Mouse (Mus musculus): ENCODE measurements around the gene Tmprss13.

The Tmprss13 gene

GRCm38 (mm10) chr9:45311858-45312257 is 7.0 kb upstream of the Tmprss13 start:
- no peaks in the 10 kb centered on the region for H3K27me3 ChIP-seq (ENCODE audit: control insufficient read depth, insufficient read depth, low read length, poor library complexity, severe bottlenecking)
- DNase-seq (ENCODE audit: low read depth, low spot score), result no peak
- no peaks in the 10 kb centered on the region for H3K36me3 ChIP-seq (ENCODE audit: control insufficient read depth, insufficient read depth, low read length, poor library complexity, severe bottlenecking)

GRCm38 (mm10) chr9:45313913-45314312 is 5.0 kb upstream of the Tmprss13 start:
- DNase-seq (ENCODE audit: low read depth, low spot score), result no peak
- Histone ChIP-seq H3K36me3 (ENCODE audit: control insufficient read depth, insufficient read depth, low read length, poor library complexity, severe bottlenecking) (no peaks in the 10 kb centered on the region), H3K27me3 (ENCODE audit: control insufficient read depth, insufficient read depth, low read length, poor library complexity, severe bottlenecking) (no peaks in the 10 kb centered on the region)

- DNase-seq (ENCODE audit: low read depth, low spot score), result no peak
- no peaks in the 10 kb centered on the region for H3K27me3 ChIP-seq (ENCODE audit: control insufficient read depth, insufficient read depth, low read length, poor library complexity, severe bottlenecking)
Measured at GRCm38 (mm10) chr9:45317635-45318034, 1.3 kb upstream of the Tmprss13 start.

GRCm38 (mm10) chr9:45321465-45321864 is 2.6 kb downstream of the Tmprss13 start:
- H3K27me3 ChIP-seq (ENCODE audit: control insufficient read depth, insufficient read depth, low read length, poor library complexity, severe bottlenecking), result no peaks in the 10 kb centered on the region
- H3K36me3 ChIP-seq (ENCODE audit: control insufficient read depth, insufficient read depth, low read length, poor library complexity, severe bottlenecking), result no peaks in the 10 kb centered on the region
- DNase-seq (ENCODE audit: low read depth, low spot score), result no peak

More at GRCm38 (mm10) chr9:45317635-45318034, 1.3 kb upstream of the Tmprss13 start:
- no peaks in the 10 kb centered on the region for H3K36me3 ChIP-seq (ENCODE audit: control insufficient read depth, insufficient read depth, low read length, poor library complexity, severe bottlenecking)

GRCm38 (mm10) chr9:45321946-45322430 is 3.1 kb downstream of the Tmprss13 start:
- no peaks in the 10 kb centered on the region for H3K36me3 ChIP-seq (ENCODE audit: control insufficient read depth, insufficient read depth, low read length, poor library complexity, severe bottlenecking)
- no peaks in the 10 kb centered on the region for H3K27me3 ChIP-seq (ENCODE audit: control insufficient read depth, insufficient read depth, low read length, poor library complexity, severe bottlenecking)
- DNase-seq (ENCODE audit: low read depth, low spot score), result no peak

GRCm38 (mm10) chr9:45326390-45326789 is 7.5 kb downstream of the Tmprss13 start:
- H3K27me3 ChIP-seq (ENCODE audit: control insufficient read depth, insufficient read depth, low read length, poor library complexity, severe bottlenecking), result no peaks in the 10 kb centered on the region
- DNase-seq (ENCODE audit: low read depth, low spot score), result no peak
- H3K36me3 ChIP-seq (ENCODE audit: control insufficient read depth, insufficient read depth, low read length, poor library complexity, severe bottlenecking), result no peaks in the 10 kb centered on the region

- no peaks in the 10 kb centered on the region for H3K27me3 ChIP-seq (ENCODE audit: control insufficient read depth, insufficient read depth, low read length, poor library complexity, severe bottlenecking)
- DNase-seq (ENCODE audit: low read depth, low spot score), result no peak
Measured at GRCm38 (mm10) chr9:45328263-45328662, 9.4 kb downstream of the Tmprss13 start.

GRCm38 (mm10) chr9:45329577-45329976 is 10.7 kb downstream of the Tmprss13 start:
- DNase-seq (ENCODE audit: low read depth, low spot score), result peak; percentile 45

More at GRCm38 (mm10) chr9:45328263-45328662, 9.4 kb downstream of the Tmprss13 start:
- no peaks in the 10 kb centered on the region for H3K36me3 ChIP-seq (ENCODE audit: control insufficient read depth, insufficient read depth, low read length, poor library complexity, severe bottlenecking)

GRCm38 (mm10) chr9:45337406-45337805 is 18.5 kb downstream of the Tmprss13 start:
- no peaks in the 10 kb centered on the region for H3K27me3 ChIP-seq (ENCODE audit: control insufficient read depth, insufficient read depth, low read length, poor library complexity, severe bottlenecking)
- no peak for DNase-seq (ENCODE audit: low read depth, low spot score)
- H3K36me3 ChIP-seq (ENCODE audit: control insufficient read depth, insufficient read depth, low read length, poor library complexity, severe bottlenecking), result no peaks in the 10 kb centered on the region

More at GRCm38 (mm10) chr9:45329577-45329976, 10.7 kb downstream of the Tmprss13 start:
- Histone ChIP-seq H3K36me3 (ENCODE audit: control insufficient read depth, insufficient read depth, low read length, poor library complexity, severe bottlenecking) (no peaks in the 10 kb centered on the region), H3K27me3 (ENCODE audit: control insufficient read depth, insufficient read depth, low read length, poor library complexity, severe bottlenecking) (no peaks in the 10 kb centered on the region)

- no peak for DNase-seq (ENCODE audit: low read depth, low spot score)
- H3K36me3 ChIP-seq (ENCODE audit: control insufficient read depth, insufficient read depth, low read length, poor library complexity, severe bottlenecking), result no peaks in the 10 kb centered on the region
- no peaks in the 10 kb centered on the region for H3K27me3 ChIP-seq (ENCODE audit: control insufficient read depth, insufficient read depth, low read length, poor library complexity, severe bottlenecking)
Measured at GRCm38 (mm10) chr9:45343066-45343465, 24.2 kb downstream of the Tmprss13 start.

- H3K36me3 ChIP-seq (ENCODE audit: control insufficient read depth, insufficient read depth, low read length, poor library complexity, severe bottlenecking), result no peaks in the 10 kb centered on the region
- DNase-seq (ENCODE audit: low read depth, low spot score), result no peak
- H3K27me3 ChIP-seq (ENCODE audit: control insufficient read depth, insufficient read depth, low read length, poor library complexity, severe bottlenecking), result no peaks in the 10 kb centered on the region
Measured at GRCm38 (mm10) chr9:45345516-45345915, 26.6 kb downstream of the Tmprss13 start.

GRCm38 (mm10) chr9:45346276-45346675 is 27.4 kb downstream of the Tmprss13 start:
- no peaks in the 10 kb centered on the region for H3K36me3 ChIP-seq (ENCODE audit: control insufficient read depth, insufficient read depth, low read length, poor library complexity, severe bottlenecking)
- DNase-seq (ENCODE audit: low read depth, low spot score), result no peak
- no peaks in the 10 kb centered on the region for H3K27me3 ChIP-seq (ENCODE audit: control insufficient read depth, insufficient read depth, low read length, poor library complexity, severe bottlenecking)

GRCm38 (mm10) chr9:45348560-45348959 is 29.7 kb downstream of the Tmprss13 start:
- H3K36me3 ChIP-seq (ENCODE audit: control insufficient read depth, insufficient read depth, low read length, poor library complexity, severe bottlenecking), result no peaks in the 10 kb centered on the region
- no peaks in the 10 kb centered on the region for H3K27me3 ChIP-seq (ENCODE audit: control insufficient read depth, insufficient read depth, low read length, poor library complexity, severe bottlenecking)
- DNase-seq (ENCODE audit: low read depth, low spot score), result no peak

- no peak for DNase-seq (ENCODE audit: low read depth, low spot score)
- no peaks in the 10 kb centered on the region for H3K27me3 ChIP-seq (ENCODE audit: control insufficient read depth, insufficient read depth, low read length, poor library complexity, severe bottlenecking)
- no peaks in the 10 kb centered on the region for H3K36me3 ChIP-seq (ENCODE audit: control insufficient read depth, insufficient read depth, low read length, poor library complexity, severe bottlenecking)
Measured at GRCm38 (mm10) chr9:45349181-45349580, 30.3 kb downstream of the Tmprss13 start.

- no peaks in the 10 kb centered on the region for H3K27me3 ChIP-seq (ENCODE audit: control insufficient read depth, insufficient read depth, low read length, poor library complexity, severe bottlenecking)
- DNase-seq (ENCODE audit: low read depth, low spot score), result no peak
- no peaks in the 10 kb centered on the region for H3K36me3 ChIP-seq (ENCODE audit: control insufficient read depth, insufficient read depth, low read length, poor library complexity, severe bottlenecking)
Measured at GRCm38 (mm10) chr9:45349851-45350250, 31.0 kb downstream of the Tmprss13 start.

GRCm38 (mm10) chr9:45355192-45355591 is 36.3 kb downstream of the Tmprss13 start:
- DNase-seq (ENCODE audit: low read depth, low spot score), result no peak
- H3K36me3 ChIP-seq (ENCODE audit: control insufficient read depth, insufficient read depth, low read length, poor library complexity, severe bottlenecking), result no peaks in the 10 kb centered on the region
- no peaks in the 10 kb centered on the region for H3K27me3 ChIP-seq (ENCODE audit: control insufficient read depth, insufficient read depth, low read length, poor library complexity, severe bottlenecking)

All from splenic B cell, adult 2 months (primary cell).